Mouse (Mus musculus): ENCODE data around the gene Utp4. TPM values are rescaled to one million over a fixed set of nuclear protein-coding genes. Genes with fewer than 3 reads are reported as not detected.
"Not testable (repeated sequence)": the region's sequence is repeated elsewhere in the genome, so short reads cannot be mapped to it uniquely, and the experiment has no call there.

Utp4 gene
- polyA plus RNA-seq, 1 experiment from 2014 or later = 74.4 TPM

DNA sequence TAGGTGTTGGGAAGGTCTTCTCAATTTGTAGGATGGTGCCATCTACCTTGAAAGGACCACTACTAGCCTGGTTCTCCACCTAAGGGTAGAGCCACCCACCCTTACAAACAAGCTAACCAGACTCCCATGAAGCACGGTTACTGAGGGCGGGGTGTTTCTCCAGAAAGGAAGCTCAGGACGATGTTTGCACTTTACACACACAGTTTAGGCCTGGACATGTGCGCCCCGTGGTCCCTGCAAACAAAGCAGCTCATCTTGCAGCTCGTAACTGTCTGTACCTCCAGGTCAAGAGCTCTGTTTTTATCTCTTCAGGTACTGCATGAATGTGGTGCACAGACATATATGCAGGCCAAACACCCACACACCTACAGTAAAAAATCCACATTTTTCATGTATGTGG is 13.2 kb downstream of the Utp4 start:
- 93% methylated on average over 6 of the region's 6 CpGs for WGBS
- no peaks in the 10 kb centered on the region for H3K27me3 ChIP-seq
- no peak overlapping the region for H3K9ac ChIP-seq
- H3K4me2 ChIP-seq = no peak overlapping the region
- H3K27ac ChIP-seq = no peak overlapping the region
- peaks cover 87% of the 10 kb centered on the region for H3K36me3 ChIP-seq
- no peaks in the 10 kb centered on the region for H3K9me3 ChIP-seq
- no peak overlapping the region for H3K4me3 ChIP-seq
- no peak for ATAC-seq (ENCODE audit: insufficient number of reproducible peaks, insufficient read depth, low FRiP score, low TSS enrichment, low read depth)
- H3K4me1 ChIP-seq = no peaks in the 10 kb centered on the region

DNA sequence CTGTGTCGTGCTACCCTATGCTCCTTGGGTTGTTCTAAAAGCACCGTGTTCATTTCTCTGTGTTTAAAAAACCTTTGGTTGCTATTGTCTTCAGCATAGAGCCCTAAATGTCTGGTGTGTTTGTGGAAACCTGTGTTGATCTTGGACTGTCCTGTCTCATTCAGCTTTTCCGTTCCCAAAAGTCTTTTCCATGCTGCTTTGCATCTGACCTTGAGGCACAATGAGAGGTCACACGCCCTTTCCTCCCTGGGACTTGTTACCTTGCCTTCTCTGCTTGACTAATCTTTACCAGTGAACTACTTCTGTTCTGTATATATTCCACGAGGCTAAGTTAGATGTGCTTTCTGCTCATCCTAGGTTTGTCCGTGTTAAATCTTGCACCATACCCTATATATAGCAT is 14.0 kb downstream of the Utp4 start:
- Histone ChIP-seq H3K36me3 (peaks cover 87% of the 10 kb centered on the region), H3K27me3 (no peaks in the 10 kb centered on the region), H3K27ac (no peak overlapping the region), H3K4me2 (no peak overlapping the region), H3K4me1 (no peaks in the 10 kb centered on the region), H3K9ac (no peak overlapping the region), H3K4me3 (no peak overlapping the region), H3K9me3 (no peaks in the 10 kb centered on the region)
- 91% methylated on average over 6 of the region's 6 CpGs for WGBS
- ATAC-seq (ENCODE audit: insufficient number of reproducible peaks, insufficient read depth, low FRiP score, low TSS enrichment, low read depth) = no peak

DNA sequence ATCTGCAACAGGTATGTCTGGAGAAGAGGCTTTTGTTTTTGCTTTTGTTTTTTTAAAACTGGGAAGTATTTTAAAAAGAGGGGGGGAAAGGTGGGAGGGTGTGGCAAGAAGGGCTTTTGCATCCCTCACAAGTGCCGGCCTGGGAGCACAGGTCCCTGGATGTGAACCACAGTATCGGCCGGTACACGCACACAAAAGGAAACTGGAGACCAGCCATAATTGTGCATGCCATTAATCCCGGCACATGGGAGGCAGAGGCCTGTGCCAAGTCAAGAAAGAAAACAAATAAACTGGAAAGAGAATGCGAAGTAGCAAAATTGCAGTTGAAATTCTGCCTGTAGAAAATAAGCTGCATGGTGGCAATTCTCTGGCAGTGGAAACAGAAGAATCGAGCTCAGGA is 14.9 kb downstream of the Utp4 start:
- no peak overlapping the region for H3K4me3 ChIP-seq
- no peak for ATAC-seq (ENCODE audit: insufficient number of reproducible peaks, insufficient read depth, low FRiP score, low TSS enrichment, low read depth)
- 82% methylated on average over 7 of the region's 7 CpGs for WGBS

DNA sequence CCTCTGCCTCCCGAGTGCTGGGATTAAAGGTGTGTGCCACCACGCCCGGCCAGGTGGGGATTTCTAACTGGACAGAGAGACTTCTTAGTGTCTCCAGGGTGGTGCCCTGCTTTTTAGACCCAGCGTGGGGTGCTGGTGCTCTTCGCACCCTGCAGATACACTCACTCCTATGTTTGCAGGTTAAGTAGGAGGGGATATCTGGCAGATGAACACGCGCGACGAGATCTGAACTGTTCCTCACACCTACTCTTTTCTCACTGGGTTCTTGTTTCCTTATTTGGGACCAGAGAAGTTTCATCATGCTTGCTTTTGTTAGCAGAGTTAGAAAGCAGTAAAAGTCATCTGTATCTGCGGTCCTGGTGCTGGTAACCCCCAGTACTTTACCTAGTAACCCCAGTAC is 20.2 kb downstream of the Utp4 start:
- no peak for ATAC-seq (ENCODE audit: insufficient number of reproducible peaks, insufficient read depth, low FRiP score, low TSS enrichment, low read depth)
- no peak overlapping the region for H3K4me2 ChIP-seq
- H3K9ac ChIP-seq = no peak overlapping the region
- no peaks in the 10 kb centered on the region for H3K9me3 ChIP-seq
- H3K27ac ChIP-seq = no peak overlapping the region
- H3K4me1 ChIP-seq = no peaks in the 10 kb centered on the region
- no peak overlapping the region for H3K4me3 ChIP-seq
- peaks cover 84% of the 10 kb centered on the region for H3K36me3 ChIP-seq
- H3K27me3 ChIP-seq = no peaks in the 10 kb centered on the region
- WGBS = 94% methylated on average over 10 of the region's 10 CpGs

More for the DNA sequence above, 14.9 kb downstream of the Utp4 start:
- no peak overlapping the region for H3K9ac ChIP-seq
- no peaks in the 10 kb centered on the region for H3K9me3 ChIP-seq
- H3K27me3 ChIP-seq = no peaks in the 10 kb centered on the region
- H3K4me1 ChIP-seq = no peaks in the 10 kb centered on the region
- no peak overlapping the region for H3K4me2 ChIP-seq
- H3K27ac ChIP-seq = no peak overlapping the region
- peaks cover 85% of the 10 kb centered on the region for H3K36me3 ChIP-seq

DNA sequence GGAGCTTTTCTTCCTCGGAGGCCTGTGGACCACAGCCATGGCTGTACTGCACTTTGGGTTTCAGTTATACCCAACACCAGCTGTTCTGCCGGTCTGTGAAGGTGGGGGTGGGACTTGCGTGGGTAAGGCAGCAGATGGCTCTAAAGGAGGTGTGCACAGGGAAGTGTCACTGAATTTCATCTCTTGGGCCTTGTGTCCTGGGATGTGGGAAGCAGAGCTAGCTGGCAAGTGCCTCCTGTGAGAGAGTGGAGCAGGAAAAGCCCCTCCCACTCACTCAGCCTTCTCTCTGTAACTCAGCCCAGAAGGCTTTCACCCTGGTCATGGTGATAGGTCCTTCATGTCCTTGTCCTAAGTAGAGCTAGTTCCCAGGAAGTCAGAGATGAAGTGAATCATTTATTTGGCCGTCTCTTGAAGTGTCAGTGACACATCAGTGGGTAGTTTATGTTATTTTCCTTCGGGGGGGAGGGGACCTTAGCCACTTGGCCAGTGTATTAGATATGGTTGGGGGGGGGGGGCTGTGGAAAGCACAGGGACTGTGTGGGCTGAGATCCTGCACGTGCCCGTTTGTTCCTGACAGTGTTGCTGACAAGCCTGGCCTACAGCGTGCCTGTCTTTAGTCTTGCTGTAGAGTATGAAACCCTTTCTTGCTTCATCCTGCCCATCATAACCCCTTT is 26.4 kb downstream of the Utp4 start:
- Histone ChIP-seq H3K4me3 (no peak overlapping the region), H3K4me2 (no peak overlapping the region), H3K9me3 (no peaks in the 10 kb centered on the region), H3K4me1 (peaks cover 7% of the 10 kb centered on the region), H3K27me3 (no peaks in the 10 kb centered on the region), H3K9ac (no peak overlapping the region), H3K27ac (no peak overlapping the region), H3K36me3 (peaks cover 84% of the 10 kb centered on the region)
- 88% methylated on average over 8 of the region's 8 CpGs for WGBS
- ATAC-seq (ENCODE audit: insufficient number of reproducible peaks, insufficient read depth, low FRiP score, low TSS enrichment, low read depth) = no peak

DNA sequence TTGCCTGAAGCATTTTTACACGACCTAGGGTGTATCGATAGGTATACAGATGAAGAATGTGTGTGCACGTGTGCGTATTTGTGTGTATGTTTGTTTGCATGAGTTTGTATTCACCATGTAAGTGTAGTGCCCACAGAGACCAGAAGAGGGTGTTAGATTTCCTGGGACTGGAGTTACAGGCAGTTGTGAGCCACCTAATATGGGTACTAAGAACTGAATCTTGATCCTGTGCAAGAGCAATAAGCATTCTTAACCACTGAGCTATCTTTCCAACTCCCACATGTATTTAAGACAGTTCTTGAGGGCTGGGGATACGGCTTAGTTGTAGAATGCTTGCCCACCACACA is 26.9 kb downstream of the Utp4 start:
- ATAC-seq (ENCODE audit: insufficient number of reproducible peaks, insufficient read depth, low FRiP score, low TSS enrichment, low read depth) = no peak
- no peak overlapping the region for H3K9ac ChIP-seq
- H3K4me3 ChIP-seq = no peak overlapping the region
- H3K9me3 ChIP-seq = no peaks in the 10 kb centered on the region
- no peak overlapping the region for H3K4me2 ChIP-seq
- H3K27ac ChIP-seq = no peak overlapping the region
- H3K36me3 ChIP-seq = peaks cover 78% of the 10 kb centered on the region
- peaks cover 8% of the 10 kb centered on the region for H3K4me1 ChIP-seq
- no peaks in the 10 kb centered on the region for H3K27me3 ChIP-seq
- WGBS = 95% methylated on average over 5 of the region's 5 CpGs

DNA sequence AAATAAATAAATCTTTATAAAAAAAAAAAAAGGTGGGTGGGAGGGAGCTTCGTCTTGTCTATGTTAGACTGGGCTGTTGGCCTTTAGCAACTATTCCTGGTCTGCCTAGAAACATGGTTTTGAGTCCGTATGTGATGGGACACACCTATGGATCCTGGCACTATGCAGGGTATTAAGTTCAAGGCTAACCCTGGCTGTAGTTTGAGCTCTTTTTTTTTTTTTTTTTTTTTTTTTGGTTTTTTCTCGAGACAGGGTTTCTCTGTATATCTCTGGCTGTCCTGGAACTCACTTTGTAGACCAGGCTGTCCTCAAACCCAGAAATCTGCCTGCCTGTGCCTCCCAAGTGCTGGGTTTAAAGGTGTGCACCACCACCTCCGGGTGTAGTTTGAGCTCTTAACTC is 30.6 kb downstream of the Utp4 start:
- no peaks in the 10 kb centered on the region for H3K9me3 ChIP-seq
- no peak overlapping the region for H3K4me3 ChIP-seq
- peak overlapping the region; percentile 45; the same call in 1 of the 2 replicates for H3K27ac ChIP-seq
- 86% methylated on average over 4 of the region's 4 CpGs for WGBS
- ATAC-seq (ENCODE audit: insufficient number of reproducible peaks, insufficient read depth, low FRiP score, low TSS enrichment, low read depth) = no peak
- peaks cover 9% of the 10 kb centered on the region for H3K4me1 ChIP-seq
- peaks cover 42% of the 10 kb centered on the region for H3K36me3 ChIP-seq
- no peak overlapping the region for H3K9ac ChIP-seq
- no peak overlapping the region for H3K4me2 ChIP-seq
- H3K27me3 ChIP-seq = no peaks in the 10 kb centered on the region

DNA sequence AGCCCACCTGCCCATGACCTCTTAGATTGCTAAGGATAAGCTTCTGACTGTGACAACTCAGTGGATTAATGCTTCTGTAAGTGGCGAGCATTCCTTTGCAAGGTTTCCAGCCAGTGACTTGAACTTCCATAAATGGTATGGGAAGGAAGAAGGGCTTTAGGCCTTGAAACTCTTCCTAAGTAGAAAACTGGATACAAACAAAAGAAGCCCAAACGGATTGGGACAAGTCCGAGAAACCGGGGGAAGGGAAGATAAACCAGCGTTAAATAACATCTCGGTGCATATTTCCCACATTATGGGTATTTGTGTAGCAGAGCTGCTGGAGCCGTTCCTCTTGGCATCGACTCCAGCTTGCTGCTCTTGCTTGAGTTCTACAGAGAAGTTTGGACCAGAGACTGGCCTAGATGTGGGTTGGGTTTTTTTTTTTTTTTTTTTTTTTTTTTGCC is 31.5 kb downstream of the Utp4 start:
- Histone ChIP-seq H3K9ac (no peak overlapping the region), H3K36me3 (peaks cover 33% of the 10 kb centered on the region), H3K4me3 (no peak overlapping the region), H3K27me3 (no peaks in the 10 kb centered on the region), H3K4me2 (no peak overlapping the region), H3K9me3 (no peaks in the 10 kb centered on the region), H3K4me1 (peaks cover 18% of the 10 kb centered on the region), H3K27ac (peak overlapping the region; percentile 45)
- ATAC-seq (ENCODE audit: insufficient number of reproducible peaks, insufficient read depth, low FRiP score, low TSS enrichment, low read depth) = no peak
- WGBS = 63% methylated on average over 8 of the region's 8 CpGs

DNA sequence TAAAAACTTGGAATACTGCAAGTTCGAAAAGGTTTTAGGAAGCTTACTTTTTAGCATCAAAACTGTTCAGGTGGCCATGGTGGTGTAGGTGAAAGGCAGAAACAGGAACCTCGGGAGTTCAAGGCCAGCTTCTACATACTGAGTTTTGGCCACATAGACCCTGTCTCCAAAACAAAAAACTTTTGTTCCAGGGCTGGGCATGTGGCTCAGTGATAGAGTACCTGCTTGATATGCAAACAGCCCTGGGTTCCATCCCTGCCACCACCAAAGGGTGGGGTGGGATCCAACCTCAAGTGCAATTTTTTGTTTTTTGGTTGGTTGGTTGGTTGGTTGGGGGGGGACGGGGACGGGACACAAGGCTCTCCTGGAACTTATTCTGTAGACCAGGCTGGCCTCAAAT is 32.0 kb downstream of the Utp4 start:
- Histone ChIP-seq H3K36me3 (peaks cover 28% of the 10 kb centered on the region), H3K27ac (no peak overlapping the region), H3K4me2 (no peak overlapping the region), H3K9ac (no peak overlapping the region), H3K4me1 (peaks cover 21% of the 10 kb centered on the region), H3K4me3 (no peak overlapping the region), H3K27me3 (no peaks in the 10 kb centered on the region), H3K9me3 (no peaks in the 10 kb centered on the region)
- WGBS = 90% methylated on average over 4 of the region's 4 CpGs
- no peak for ATAC-seq (ENCODE audit: insufficient number of reproducible peaks, insufficient read depth, low FRiP score, low TSS enrichment, low read depth)

DNA sequence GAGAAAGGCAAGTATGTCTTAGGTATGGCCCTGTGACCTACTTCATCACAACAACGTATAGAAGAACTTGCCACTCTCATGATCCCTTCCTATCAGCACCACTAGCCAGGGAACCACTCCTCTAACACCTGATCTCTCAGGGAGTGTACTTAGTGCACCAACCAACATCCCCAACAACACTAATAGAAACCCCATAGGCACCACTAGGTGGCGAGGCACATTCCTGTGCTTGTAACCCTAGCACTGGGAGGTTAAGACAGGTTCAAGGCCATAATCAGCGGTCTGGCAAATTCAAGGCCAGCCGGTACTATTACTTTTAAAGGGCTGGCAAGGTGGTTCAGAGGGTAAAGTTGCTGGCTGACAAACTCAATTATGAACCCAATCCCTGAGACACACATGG is 33.8 kb downstream of the Utp4 start:
- no peaks in the 10 kb centered on the region for H3K27me3 ChIP-seq
- H3K9me3 ChIP-seq = no peaks in the 10 kb centered on the region
- peaks cover 25% of the 10 kb centered on the region for H3K4me1 ChIP-seq
- no peak overlapping the region for H3K4me3 ChIP-seq
- ATAC-seq (ENCODE audit: insufficient number of reproducible peaks, insufficient read depth, low FRiP score, low TSS enrichment, low read depth) = no peak
- H3K36me3 ChIP-seq = peaks cover 14% of the 10 kb centered on the region
- no peak overlapping the region for H3K27ac ChIP-seq
- H3K4me2 ChIP-seq = no peak overlapping the region
- H3K9ac ChIP-seq = no peak overlapping the region
- WGBS = 46% methylated on average over 4 of the region's 4 CpGs

DNA sequence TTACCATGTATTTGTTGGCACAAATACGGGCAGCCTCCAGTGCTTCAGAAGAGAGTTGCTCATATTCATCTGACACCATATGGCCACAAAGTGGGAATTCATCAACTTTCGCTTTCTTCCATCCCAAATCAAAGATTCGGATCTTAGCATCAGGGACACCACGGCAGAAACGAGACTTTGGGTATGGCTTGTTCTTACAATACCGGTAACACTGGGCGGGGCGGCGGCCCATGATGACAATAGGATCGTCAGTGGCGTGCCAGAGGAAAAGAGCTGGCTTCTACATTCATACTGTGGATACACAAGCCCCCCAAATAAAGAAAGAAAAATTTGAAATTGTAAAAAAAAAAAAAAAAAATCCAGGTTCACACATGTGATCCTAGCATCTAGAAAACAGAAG is 34.7 kb downstream of the Utp4 start:
- H3K4me2 ChIP-seq; H3K9ac ChIP-seq; H3K4me3 ChIP-seq; H3K27me3 ChIP-seq; H3K36me3 ChIP-seq; ATAC-seq (ENCODE audit: insufficient number of reproducible peaks, insufficient read depth, low FRiP score, low TSS enrichment, low read depth); H3K9me3 ChIP-seq; H3K27ac ChIP-seq: not testable (repeated sequence)
- WGBS = 93% methylated on average over 11 of the region's 11 CpGs
- peaks cover 33% of the 10 kb centered on the region for H3K4me1 ChIP-seq

DNA sequence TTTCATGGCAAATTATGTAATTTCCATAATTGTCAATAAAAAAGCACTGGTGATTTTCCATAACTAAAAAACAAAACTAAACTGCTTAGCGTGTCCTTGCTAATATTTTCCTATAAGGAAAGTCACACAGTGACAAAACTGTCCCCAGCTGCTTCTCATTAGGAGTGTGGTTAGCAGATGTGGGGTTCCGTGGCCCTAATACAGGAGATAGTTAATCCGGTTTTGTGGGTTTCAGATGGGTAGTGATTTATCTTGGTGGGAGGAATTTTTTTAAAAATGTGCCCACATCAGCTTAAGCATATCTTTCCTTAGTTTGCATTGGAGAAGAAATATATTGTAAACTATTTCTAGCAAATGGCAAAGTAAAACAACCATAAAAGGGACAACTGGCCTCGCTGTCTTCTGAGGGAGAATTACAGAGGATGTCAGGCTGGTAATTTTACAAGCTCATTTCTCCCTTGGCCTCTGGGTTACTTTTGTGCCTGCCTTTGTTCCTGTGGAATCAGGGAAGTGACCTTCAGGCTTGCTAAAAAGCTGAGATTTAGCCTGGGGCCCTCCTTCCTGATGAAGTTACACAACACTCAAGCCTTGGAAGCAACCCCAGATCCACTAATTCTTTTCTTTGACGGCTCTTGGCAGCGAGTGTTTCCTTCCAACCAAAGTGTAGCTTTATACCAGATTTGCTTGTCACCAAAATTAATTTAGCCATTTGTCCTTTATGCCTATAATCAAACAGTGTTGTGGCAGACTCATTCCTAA is 35.9 kb downstream of the Utp4 start:
- H3K9ac ChIP-seq = no peak overlapping the region
- 0 out of 2 replicates have a peak overlapping the region, but pooled peaks have one; percentile 11 for H3K4me2 ChIP-seq
- H3K9me3 ChIP-seq = no peaks in the 10 kb centered on the region
- peak overlapping the region; percentile 52 for H3K27ac ChIP-seq
- H3K36me3 ChIP-seq = no peaks in the 10 kb centered on the region
- 13% methylated on average over 6 of the region's 6 CpGs for WGBS
- no peak overlapping the region for H3K4me3 ChIP-seq
- peaks cover 4% of the 10 kb centered on the region; the same call in 1 of the 2 replicates for H3K27me3 ChIP-seq
- H3K4me1 ChIP-seq = peaks cover 32% of the 10 kb centered on the region
- no peak for ATAC-seq (ENCODE audit: insufficient number of reproducible peaks, insufficient read depth, low FRiP score, low TSS enrichment, low read depth)

Data from embryonic facial prominence, embryonic 13.5 days (tissue).